Mouse (Mus musculus) hindbrain, embryonic 11.5 days (tissue): ENCODE results near the gene Papola. TPM values are rescaled to one million over a fixed set of nuclear protein-coding genes. Genes with fewer than 3 reads are reported as not detected.

ENCODE experiments used
- ATAC-seq: fragments of 200-750 bp; cut with Nextera tagmentation; 2 replicates; pipeline ENCODE4 v1.8.0; 2017; ENCODE audit warnings: mild to moderate bottlenecking, moderate TSS enrichment, moderate library complexity; ENCODE audit not compliant: low FRiP score
- DNase-seq: peaks from one replicate; pipeline ENCODE4 v3.0.0-alpha.2; 2015; ENCODE audit warnings: low spot score
- H3K27ac ChIP-seq: fragments of 300-500 bp; sonication (generic); 2 replicates; pipeline ENCODE4 v1.5.1; 2014; ENCODE audit warnings: mild to moderate bottlenecking, low read depth, low read length
- H3K27me3 ChIP-seq: fragments of 300-500 bp; sonication (generic); 2 replicates; pipeline ENCODE4 v1.6.1; 2014; ENCODE audit warnings: mild to moderate bottlenecking, low read length, moderate library complexity, mixed read lengths; ENCODE audit not compliant: control insufficient read depth, insufficient read depth
- H3K36me3 ChIP-seq: fragments of 300-500 bp; sonication (generic); 2 replicates; pipeline ENCODE4 v1.6.1; 2014; ENCODE audit warnings: mild to moderate bottlenecking, low read length, moderate library complexity, mixed read lengths; ENCODE audit not compliant: control insufficient read depth, insufficient read depth
- H3K4me1 ChIP-seq: fragments of 300-500 bp; sonication (generic); replicated peaks from 2 replicates; pipeline ENCODE4 v1.6.1; 2014; ENCODE audit warnings: low read length, mixed read lengths; ENCODE audit not compliant: control insufficient read depth, insufficient read depth
- H3K4me2 ChIP-seq: fragments of 300-500 bp; sonication (generic); replicated peaks from 2 replicates; pipeline ENCODE4 v1.6.1; 2014; ENCODE audit warnings: mild to moderate bottlenecking, low read depth, low read length
- H3K4me3 ChIP-seq: fragments of 300-500 bp; sonication (generic); 2 replicates; pipeline ENCODE4 v1.5.1; 2014; ENCODE audit warnings: low read depth, low read length
- H3K9ac ChIP-seq: fragments of 300-500 bp; sonication (generic); 2 replicates; pipeline ENCODE4 v1.6.1; 2014; ENCODE audit warnings: low read depth, low read length
- H3K9me3 ChIP-seq: fragments of 300-500 bp; sonication (generic); 2 replicates; pipeline ENCODE4 v1.6.1; 2016; ENCODE audit warnings: low read length; ENCODE audit not compliant: control insufficient read depth
- WGBS: fragments of 180-500 bp; shearing (Covaris S2); extraction: QIAGEN DNeasy Blood & Tissue Kit; methylation state at CpG from one replicate; pipeline ENCODE4 v1.1.7; 2014; 5-methylcytosine and 5-hydroxymethylcytosine counted together
- polyA plus RNA-seq: library from polyadenylated mRNA; unstranded; fragments of >200 nt; fragmentation: Nextera tagmentation; extraction: Ambion mirVana; gene quantifications from 2 replicates; pipeline ENCODE4 v1.2.1, GENCODE M21; 2014

Gene Papola
- polyA plus RNA-seq, 1 experiment from 2014 or later: 257 TPM

DNA sequence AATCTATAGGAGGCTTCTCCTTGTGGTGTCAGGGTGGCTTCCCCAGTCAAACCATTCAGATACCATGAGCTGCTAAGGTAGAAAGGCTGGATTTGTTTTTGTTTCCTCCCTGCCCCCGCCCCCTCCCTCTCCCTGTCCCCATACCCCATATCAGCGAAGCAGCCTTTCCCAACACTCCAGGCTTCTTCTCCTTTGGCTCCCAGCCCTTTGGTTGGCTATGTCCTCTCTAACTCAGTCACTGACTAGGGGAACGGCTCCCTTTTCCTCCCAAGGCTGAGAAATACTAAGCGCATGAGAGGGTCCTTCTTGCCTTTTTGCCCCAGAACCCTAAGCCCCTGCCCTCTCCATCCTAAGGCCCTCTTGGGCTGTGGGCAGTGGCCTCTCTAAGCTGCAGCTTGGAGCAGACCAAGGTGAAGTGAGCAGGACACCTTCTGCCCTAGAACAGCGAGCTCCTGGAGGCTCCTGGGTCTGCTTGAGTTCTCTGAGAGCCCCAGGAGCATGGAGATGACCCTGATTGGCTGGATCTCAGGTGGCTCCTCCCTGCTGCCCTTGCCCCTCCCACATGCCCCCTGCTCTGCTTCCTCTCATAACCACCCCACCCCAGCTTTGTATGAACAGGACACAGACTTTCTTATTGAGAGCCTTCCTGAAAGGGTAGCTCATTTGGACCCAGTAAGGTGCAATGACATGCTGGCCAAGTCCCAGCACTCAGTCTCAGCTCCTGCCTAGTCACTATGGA is 73.6 kb downstream of the Papola start:
- WGBS: 81% methylated on average over 5 of the region's 5 CpGs
- Histone ChIP-seq H3K9me3 (no peaks in the 10 kb centered on the region), H3K4me1 (no peaks in the 10 kb centered on the region), H3K27me3 (no peaks in the 10 kb centered on the region), H3K36me3 (no peaks in the 10 kb centered on the region), H3K4me2 (no peak overlapping the region), H3K4me3 (no peak overlapping the region), H3K9ac (no peak overlapping the region), H3K27ac (no peak overlapping the region)
- DNase-seq (no peak), ATAC-seq (no peak)

- no peak for ATAC-seq
- Histone ChIP-seq H3K9me3 (no peaks in the 10 kb centered on the region), H3K4me2 (no peak overlapping the region), H3K27me3 (no peaks in the 10 kb centered on the region), H3K36me3 (no peaks in the 10 kb centered on the region), H3K27ac (no peak overlapping the region), H3K9ac (no peak overlapping the region), H3K4me3 (no peak overlapping the region), H3K4me1 (no peaks in the 10 kb centered on the region)
- 73% methylated on average over 6 of the region's 6 CpGs for WGBS
- DNase-seq: no peak
Measured at GRCm38 (mm10) chr12:105862072-105862471, 77.6 kb downstream of the Papola start.

GRCm38 (mm10) chr12:105862607-105863006 is 78.1 kb downstream of the Papola start:
- Histone ChIP-seq H3K27me3 (no peaks in the 10 kb centered on the region), H3K36me3 (no peaks in the 10 kb centered on the region), H3K4me1 (no peaks in the 10 kb centered on the region), H3K9ac (no peak overlapping the region), H3K4me3 (no peak overlapping the region), H3K4me2 (no peak overlapping the region), H3K27ac (no peak overlapping the region), H3K9me3 (no peaks in the 10 kb centered on the region)
- 79% methylated on average over 22 of the region's 22 CpGs for WGBS
- DNase-seq: no peak
- ATAC-seq: no peak

DNA sequence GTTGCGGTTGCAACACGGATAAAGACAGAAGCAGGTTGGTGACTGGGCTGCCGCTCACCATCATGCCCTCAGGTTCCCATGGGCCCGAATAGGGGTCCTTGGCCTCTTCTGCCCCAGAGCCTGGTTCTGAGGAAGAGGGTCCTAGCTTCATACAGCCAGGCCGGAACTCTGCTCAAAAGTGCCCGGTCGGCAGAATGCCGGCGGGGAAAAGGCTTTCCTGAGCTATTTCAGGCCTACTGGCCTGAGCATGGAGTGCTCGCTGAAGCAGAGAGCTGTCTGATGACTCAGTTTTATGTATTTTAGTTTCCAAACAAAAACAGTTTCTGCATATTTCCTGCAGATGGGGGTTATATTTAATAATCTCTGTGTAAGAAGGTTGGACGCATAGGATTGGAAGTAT is 78.9 kb downstream of the Papola start:
- no peak for ATAC-seq
- H3K4me1 ChIP-seq: no peaks in the 10 kb centered on the region
- 90% methylated on average over 11 of the region's 11 CpGs for WGBS

GRCm38 (mm10) chr12:105867646-105868045 is 83.2 kb downstream of the Papola start:
- Histone ChIP-seq H3K9me3 (no peaks in the 10 kb centered on the region), H3K4me1 (no peaks in the 10 kb centered on the region), H3K27ac (no peak overlapping the region), H3K4me3 (no peak overlapping the region), H3K9ac (no peak overlapping the region), H3K27me3 (no peaks in the 10 kb centered on the region), H3K4me2 (no peak overlapping the region), H3K36me3 (no peaks in the 10 kb centered on the region)
- WGBS: 93% methylated on average over 2 of the region's 2 CpGs
- no peak for DNase-seq
- ATAC-seq: no peak

More for the DNA sequence above, 78.9 kb downstream of the Papola start:
- Histone ChIP-seq H3K9me3 (no peaks in the 10 kb centered on the region), H3K9ac (no peak overlapping the region), H3K4me2 (no peak overlapping the region), H3K36me3 (no peaks in the 10 kb centered on the region), H3K27ac (no peak overlapping the region), H3K27me3 (no peaks in the 10 kb centered on the region), H3K4me3 (no peak overlapping the region)
- DNase-seq: no peak

DNA sequence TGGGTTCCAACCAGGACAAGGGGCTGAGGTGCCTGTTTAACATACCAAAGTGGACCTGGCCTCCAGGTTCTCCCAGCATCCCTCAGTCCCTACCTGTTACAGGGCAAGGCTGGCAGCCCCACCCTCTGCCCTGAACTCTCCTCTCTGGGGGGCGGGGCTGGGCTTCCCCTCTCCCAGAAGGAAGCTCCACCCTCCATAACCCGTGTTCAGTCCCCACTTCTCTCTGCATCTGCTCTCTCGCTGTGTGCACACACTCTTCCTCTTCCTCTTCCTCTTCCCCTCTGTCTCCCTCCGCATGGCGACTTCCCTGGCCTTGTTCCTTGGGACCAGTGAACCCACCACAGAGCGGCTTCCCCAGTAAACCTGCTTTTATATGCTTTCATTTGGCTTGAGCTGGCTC is 84.7 kb downstream of the Papola start:
- Histone ChIP-seq H3K9me3 (no peaks in the 10 kb centered on the region), H3K27ac (no peak overlapping the region), H3K4me3 (no peak overlapping the region), H3K4me1 (no peaks in the 10 kb centered on the region), H3K36me3 (no peaks in the 10 kb centered on the region), H3K9ac (no peak overlapping the region), H3K4me2 (no peak overlapping the region), H3K27me3 (0 out of 2 replicates have a peak, but pooled peaks cover 2% of the 10 kb centered on the region)
- 31% methylated on average over 6 of the region's 6 CpGs for WGBS
- DNase-seq (no peak), ATAC-seq (no peak)

DNA sequence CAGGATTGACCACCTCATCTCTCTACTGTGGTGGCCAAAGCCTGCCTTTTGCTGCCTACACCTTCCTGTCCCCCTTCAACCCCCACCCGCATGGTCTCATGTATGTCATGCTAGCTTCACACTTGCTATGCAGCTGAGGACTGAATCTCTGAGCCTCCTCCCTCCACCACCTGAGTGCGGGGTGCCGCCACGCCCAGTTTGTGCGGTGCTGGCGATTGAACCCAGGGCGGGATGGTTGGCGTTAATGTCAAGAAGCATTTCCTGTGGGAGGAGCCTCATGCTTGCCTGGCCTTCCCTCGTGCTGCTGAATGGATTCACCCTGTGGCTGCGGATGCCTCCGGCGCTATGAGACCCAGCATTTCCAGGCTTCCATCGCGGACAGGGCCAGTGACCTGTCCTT is 85.2 kb downstream of the Papola start:
- Histone ChIP-seq H3K36me3 (no peaks in the 10 kb centered on the region), H3K4me2 (no peak overlapping the region), H3K9ac (no peak overlapping the region), H3K27me3 (0 out of 2 replicates have a peak, but pooled peaks cover 2% of the 10 kb centered on the region), H3K4me1 (no peaks in the 10 kb centered on the region), H3K27ac (no peak overlapping the region), H3K4me3 (no peak overlapping the region), H3K9me3 (no peaks in the 10 kb centered on the region)
- no peak for DNase-seq
- ATAC-seq: no peak
- WGBS: 23% methylated on average over 14 of the region's 14 CpGs

DNA sequence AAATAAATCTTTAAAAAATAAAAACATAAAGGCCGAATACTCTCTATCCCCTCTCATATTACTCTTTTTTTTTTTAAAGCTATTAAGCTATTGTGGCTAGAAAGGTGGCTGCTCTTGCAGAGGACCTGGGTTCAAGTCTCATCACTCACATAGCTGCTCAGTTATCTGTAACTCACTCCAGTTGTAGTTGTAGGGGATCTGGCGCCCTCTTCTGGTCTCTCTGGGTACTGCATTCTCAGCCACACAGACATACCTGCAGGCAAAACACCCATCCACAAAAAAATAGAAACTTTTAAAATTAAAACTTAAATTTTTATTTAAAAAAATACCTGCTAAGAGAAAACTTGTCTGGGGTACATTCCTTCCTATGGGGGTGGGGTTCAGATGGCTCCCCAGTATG is 88.8 kb downstream of the Papola start:
- Histone ChIP-seq H3K27ac (no peak overlapping the region), H3K9ac (no peak overlapping the region), H3K4me1 (no peaks in the 10 kb centered on the region), H3K9me3 (no peaks in the 10 kb centered on the region), H3K4me2 (no peak overlapping the region), H3K4me3 (no peak overlapping the region), H3K36me3 (no peaks in the 10 kb centered on the region), H3K27me3 (0 out of 2 replicates have a peak, but pooled peaks cover 2% of the 10 kb centered on the region)
- 52% methylated on average over 2 of the region's 2 CpGs for WGBS
- DNase-seq (no peak), ATAC-seq (no peak)

DNA sequence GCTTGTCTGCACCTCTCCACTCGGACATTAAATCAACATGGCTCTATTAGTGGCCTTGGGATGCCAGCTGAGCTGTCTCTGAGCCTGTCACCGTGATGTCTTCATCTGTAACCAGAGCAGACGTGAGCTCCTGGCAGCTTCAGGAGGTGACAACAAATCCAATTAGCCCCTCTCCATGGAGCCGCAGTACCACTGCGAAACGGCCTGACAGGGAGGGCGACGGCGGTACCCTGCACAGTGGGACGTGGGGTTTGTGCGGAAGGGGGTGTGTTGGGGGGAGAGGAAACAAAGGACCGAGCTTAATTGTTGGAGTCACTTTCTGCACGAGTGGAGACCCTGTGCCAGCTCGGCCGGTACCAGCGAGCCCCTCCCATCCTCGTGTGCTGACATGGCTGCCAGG is 90.6 kb downstream of the Papola start:
- WGBS: 25% methylated on average over 17 of the region's 17 CpGs
- no peak overlapping the region for H3K4me2 ChIP-seq
- DNase-seq: peak; percentile 48
- no peaks in the 10 kb centered on the region for H3K36me3 ChIP-seq
- H3K4me1 ChIP-seq: no peaks in the 10 kb centered on the region
- no peak overlapping the region for H3K4me3 ChIP-seq
- peak; percentile 79 for ATAC-seq
- H3K27ac ChIP-seq: no peak overlapping the region; the same call in 1 of the 2 replicates
- H3K27me3 ChIP-seq: 0 out of 2 replicates have a peak, but pooled peaks cover 2% of the 10 kb centered on the region
- H3K9me3 ChIP-seq: peaks cover 4% of the 10 kb centered on the region; the same call in 1 of the 2 replicates
- H3K9ac ChIP-seq: no peak overlapping the region
